Mouse (Mus musculus) E14TG2a.4 (cell line): ENCODE data around the gene Slpi.
A peak's percentile ranks its signal among the peaks of the same experiment; 100 is the strongest.

Experiments used
- CTCF ChIP-seq: conservative IDR thresholded peaks from 2 replicates; pipeline ENCODE4 v1.5.1; 2014; ENCODE audit warnings: low read length
- NANOG ChIP-seq: IDR thresholded peaks from 2 replicates; pipeline ENCODE4 v1.6.1; 2014; ENCODE audit warnings: borderline replicate concordance, low read length, mixed read lengths
- POU5F1 ChIP-seq: IDR thresholded peaks from 2 replicates; pipeline ENCODE4 v1.6.1; 2014; ENCODE audit warnings: low read length, borderline replicate concordance

DNA sequence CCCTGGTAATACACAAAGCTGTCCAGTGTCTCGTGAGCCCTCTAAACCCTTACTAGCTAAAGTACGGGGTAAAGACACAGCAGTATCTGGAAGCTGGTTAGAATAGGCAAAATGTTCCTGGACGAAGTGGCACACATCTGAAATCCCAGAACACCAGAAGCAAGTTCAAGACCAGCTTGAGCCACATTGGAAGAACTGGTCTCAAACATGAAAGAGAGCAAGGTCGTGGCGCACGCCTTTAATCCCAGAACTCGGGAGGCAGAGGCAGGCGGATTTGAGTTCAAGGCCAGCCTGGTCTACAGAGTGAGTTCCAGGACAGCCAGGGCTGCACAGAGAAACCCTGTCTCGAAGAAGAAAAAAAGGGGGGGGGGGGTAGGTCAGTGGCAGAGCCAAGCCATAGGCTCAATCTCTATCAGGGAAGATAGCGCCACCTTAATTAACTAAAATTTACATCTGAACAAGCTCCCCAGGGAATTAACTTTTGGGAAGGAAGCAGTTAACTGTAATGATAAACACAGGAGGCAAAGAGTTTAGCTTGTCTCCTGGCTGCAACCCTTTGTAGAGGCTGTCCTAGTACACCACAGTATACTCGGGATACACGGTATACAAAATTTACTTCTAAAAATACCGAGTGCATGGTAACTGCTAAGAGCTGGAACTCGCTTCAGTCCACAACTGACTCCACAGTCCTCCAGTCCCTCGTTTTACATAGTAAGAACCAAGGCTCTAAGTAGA lies 41.2 kb upstream of the Slpi start:
- TF ChIP-seq CTCF (no peak), NANOG (peak; percentile 18; the same call in 1 of the 2 replicates), POU5F1 (no peak)
